Mouse (Mus musculus) megakaryocyte, adult 5-6 weeks (primary cell): Measurements from ENCODE around the gene Ppfia4. TPM values are rescaled to one million over a fixed set of nuclear protein-coding genes. Genes with fewer than 3 reads are reported as not detected.

Experiments used
- ATAC-seq: 2 replicates; pipeline ENCODE4 v1.8.0; 2016; ENCODE audit warnings: mild to moderate bottlenecking, inconsistent platforms; ENCODE audit not compliant: poor library complexity, severe bottlenecking
- total RNA-seq, 2 experiments: library from RNA; stranded (forward) in 1 of 2; stranded (reverse) in 1 of 2; fragments of 153-499, 151-499 nt in 1 of 2; fragments of 221-1000, 200-1000 nt in 1 of 2; gene quantifications; 2 replicates each; pipeline versions ENCODE4 v1.2.3 to v1.2.4; 2015 to 2017

Ppfia4 gene
- total RNA-seq, 2 experiments from 2014 or later = 50.5 to 55.6 TPM

DNA sequence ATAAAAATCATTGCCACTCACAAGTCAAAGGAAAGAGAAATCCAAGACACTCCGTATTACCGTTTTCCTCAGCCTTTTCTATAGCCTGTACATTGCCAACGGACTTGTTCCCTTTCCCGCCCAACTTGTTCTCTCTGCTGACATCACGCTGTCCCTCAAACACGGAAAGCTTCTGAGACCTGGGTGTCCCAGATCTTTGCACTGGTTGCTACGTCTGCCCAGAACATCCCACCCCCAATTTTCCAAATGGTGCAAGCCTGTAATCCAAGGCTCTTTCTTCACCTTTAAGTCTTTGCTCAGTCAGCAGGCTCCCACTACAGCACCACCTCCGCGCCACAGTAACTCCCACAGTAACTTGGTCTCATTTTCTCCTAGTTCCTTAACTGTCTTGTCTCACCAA is 27.8 kb downstream of the Ppfia4 start:
- no peak for ATAC-seq

DNA sequence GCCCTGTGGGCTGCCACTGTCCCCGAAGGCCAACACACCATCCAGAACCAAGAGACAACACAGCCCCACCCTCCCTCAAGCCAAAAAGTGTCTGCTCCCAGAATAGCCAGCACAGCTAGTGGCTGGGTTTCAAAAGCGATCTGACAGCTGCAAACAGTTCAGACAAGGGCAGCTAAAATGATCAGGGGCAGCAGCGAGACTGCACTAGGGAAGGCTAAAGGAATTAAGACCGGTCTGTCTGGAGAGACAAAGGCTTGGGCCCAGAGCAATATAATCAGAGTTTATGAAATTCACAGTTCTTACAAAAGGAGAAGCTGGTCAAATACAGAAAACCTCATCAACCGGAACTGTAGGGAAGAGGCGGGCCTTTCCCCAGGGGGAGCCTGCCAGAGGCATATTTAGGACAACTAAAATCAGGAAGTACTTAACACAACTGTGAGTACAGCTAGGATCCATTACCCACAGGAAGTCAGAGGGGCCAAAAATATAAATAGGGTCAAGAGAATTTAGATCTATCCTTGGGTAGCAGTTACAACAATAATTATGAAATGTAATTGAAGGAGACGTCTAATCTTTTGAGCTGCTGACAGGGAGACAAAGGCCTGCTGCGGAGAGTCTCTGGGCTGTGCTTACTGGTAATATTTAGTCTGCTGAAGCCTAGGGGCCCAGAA is 30.0 kb downstream of the Ppfia4 start:
- peak; percentile 82 for ATAC-seq

GRCm38 (mm10) chr1:134298636-134299411 is 33.9 kb downstream of the Ppfia4 start:
- ATAC-seq = peak; percentile 39

DNA sequence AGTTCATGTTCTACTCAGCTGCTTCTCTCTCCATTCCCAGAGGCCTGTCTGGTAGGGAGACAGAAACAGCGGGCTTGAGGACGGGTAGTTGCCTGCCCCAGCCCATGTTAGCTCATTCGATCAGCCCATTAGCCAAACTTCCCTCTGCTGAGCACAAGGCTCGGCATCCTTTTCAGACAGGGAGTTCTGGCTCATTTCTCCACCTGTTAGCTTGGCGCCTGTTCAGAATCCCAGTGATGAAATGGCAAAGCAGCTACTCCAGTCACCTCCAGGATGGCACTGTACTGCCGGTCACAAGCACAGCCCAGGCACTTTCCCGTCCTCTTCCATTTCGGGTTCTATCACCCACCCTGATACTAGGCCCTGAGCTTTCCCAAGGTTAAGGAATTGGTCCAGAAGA is 35.5 kb downstream of the Ppfia4 start:
- no peak for ATAC-seq

- no peak for ATAC-seq
Measured at GRCm38 (mm10) chr1:134293738-134294604, 38.8 kb downstream of the Ppfia4 start.

GRCm38 (mm10) chr1:134293276-134293675 is 39.5 kb downstream of the Ppfia4 start:
- ATAC-seq = no peak

- ATAC-seq = no peak
Measured at GRCm38 (mm10) chr1:134292601-134293000, 40.1 kb downstream of the Ppfia4 start.

DNA sequence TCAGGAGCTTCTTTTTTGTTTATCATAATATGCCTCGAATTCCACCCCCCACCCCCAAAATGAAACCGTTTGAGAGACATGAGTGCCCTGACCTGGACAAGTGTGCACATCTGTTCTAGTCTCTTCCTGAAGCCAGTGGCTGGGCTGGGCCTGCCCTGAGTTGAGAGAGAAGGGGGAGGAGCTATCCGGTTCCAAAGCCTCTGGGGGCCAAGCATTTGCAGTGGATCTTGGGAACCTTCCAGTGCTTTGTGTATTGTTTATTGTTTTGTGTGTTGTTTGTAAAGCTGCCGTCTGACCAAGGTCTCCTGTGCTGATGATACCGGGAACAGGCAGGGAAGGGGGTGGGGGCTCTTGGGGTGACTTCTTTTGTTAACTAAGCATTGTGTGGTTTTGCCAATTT is 40.7 kb downstream of the Ppfia4 start:
- no peak for ATAC-seq

- ATAC-seq = no peak
Measured at GRCm38 (mm10) chr1:134291555-134291954, 41.2 kb downstream of the Ppfia4 start.

GRCm38 (mm10) chr1:134290909-134291308 is 41.8 kb downstream of the Ppfia4 start:
- ATAC-seq = no peak

DNA sequence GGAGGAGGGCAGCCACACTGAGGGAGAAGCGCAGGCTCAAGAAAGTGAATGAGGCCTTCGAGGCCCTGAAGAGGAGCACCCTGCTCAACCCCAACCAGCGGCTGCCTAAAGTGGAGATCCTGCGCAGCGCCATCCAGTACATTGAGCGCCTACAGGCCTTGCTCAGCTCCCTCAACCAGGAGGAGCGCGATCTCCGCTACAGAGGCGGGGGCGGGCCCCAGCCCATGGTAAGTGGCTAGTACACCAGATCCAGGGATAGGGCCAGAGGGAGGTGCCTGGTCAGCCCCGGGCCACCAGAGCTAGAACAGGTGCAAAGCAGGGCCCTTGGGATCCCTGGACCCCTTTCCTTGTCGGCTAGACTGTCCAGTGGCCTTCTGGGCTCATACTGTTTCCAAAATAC is 42.4 kb downstream of the Ppfia4 start:
- no peak for ATAC-seq

DNA sequence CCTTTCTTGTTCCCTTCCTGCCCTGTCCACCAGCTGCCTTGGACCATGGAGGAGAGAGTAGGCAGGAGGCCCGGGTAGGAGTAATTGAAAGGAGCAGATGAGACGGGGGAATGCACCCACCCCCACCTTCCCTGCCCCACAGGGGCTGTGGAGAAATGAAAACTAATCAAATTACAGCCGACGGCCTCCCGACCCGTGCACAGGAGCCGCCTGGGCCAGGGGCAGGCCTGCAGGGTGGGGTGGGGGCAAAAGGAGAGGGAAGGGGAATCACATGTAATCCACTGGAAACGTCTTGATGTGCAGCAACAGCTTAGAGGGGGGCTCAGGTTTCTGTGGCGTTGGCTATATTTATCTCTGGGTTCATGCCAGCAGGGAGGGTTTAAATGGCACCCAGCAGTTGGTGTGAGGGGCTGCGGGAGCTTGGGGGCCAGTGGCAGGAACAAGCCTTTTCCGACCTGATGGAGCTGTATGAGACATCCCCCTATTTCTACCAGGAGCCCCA is 43.1 kb downstream of the Ppfia4 start, which contains the start of gene Myog:
Gene Myog (plus strand): TSS at position 392 of the 502 bp plus-strand sequence.
- no peak for ATAC-seq

DNA sequence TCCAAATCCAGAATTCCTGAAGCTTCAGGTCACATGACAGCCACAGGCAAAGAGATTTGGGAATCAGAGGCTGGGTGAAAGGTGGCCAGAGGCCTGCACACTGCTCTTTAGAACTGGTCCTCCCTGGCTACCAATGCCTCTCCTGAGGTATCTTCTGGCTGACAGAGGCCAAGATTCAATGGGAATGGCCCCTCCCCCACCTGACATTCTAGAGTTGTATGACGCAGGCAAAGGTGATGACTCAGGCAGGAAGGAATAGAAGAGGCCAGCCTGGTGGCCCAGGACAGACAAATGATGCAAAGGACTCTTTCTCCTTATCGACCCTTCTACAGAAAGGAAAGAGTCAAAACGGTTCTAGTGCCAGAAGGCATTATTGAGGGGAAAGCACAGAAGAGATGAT is 44.5 kb downstream of the Ppfia4 start:
- ATAC-seq = no peak

DNA sequence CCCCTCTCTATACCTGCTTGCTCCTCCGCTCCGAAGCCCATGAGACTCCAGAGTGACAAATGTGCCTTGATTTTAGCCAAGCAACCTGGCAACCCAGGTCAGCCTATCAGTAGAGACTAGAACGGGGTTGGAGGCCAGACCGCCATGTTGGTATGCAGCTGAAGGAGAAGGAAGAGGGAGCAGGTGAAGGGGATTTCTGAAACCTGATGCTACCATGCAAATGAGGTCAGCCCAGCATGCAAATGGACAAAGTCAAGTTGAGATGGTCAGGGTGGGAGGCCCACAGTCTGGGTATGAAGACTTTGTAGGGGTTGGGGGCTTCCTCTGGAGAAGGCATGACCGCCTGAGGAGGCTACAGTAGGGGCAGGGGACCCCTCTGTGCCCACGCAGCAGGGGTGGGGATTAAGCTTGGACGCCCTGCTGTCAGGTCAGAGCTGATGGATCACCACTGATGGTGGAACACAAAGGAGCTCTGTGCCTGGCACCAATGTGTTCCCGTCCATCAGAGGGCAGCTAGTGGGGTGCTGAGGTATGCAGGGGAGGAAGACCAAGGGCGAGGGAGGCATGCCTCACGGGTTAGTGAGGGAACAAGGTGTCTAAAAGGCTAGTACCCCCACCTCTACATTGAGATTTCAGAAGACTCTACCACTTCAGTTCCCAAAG is 47.1 kb downstream of the Ppfia4 start:
- no peak for ATAC-seq

GRCm38 (mm10) chr1:134283108-134283507 is 49.6 kb downstream of the Ppfia4 start:
- no peak for ATAC-seq

GRCm38 (mm10) chr1:134282342-134282741 is 50.4 kb downstream of the Ppfia4 start:
- ATAC-seq = no peak

- ATAC-seq = no peak
Measured at GRCm38 (mm10) chr1:134281563-134281962, 51.2 kb downstream of the Ppfia4 start.

DNA sequence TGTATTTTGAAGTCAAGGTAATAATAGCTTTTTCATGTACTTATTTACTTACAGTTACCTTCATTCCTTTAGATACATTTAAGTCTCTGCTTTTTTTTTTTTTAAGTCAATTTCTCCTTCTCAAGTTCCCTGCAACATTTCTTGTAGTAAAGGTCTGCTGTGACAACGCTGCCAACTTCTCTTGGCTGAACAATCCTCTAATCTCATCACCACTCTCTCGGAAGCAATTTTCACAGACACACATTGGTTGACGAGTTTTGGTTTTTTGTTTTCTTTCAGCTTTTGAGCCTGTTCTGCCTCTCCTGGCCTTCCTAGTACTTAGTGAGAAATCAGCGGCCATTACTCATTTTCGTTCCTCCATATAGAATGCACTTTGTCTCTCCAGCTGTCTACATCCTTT is 52.6 kb downstream of the Ppfia4 start:
- ATAC-seq = no peak

DNA sequence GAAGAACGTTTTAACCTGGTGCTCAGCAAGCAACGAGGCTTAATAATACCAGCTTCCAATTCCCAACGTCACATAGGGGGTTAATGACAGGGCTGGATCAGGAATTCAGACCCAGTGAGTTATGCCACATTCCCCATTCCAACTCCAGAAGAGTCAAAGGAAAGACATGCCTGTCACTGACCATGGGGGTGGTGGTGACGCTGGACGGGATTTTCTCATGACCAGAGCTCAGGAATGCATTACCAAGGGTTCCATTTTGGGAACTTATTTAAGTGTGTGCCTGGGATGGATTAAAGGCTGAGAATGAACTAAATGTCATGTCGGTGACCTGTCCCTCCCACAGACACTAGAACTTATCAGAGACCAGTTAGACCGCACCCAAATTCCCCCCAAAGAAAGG is 55.9 kb downstream of the Ppfia4 start:
- no peak for ATAC-seq

DNA sequence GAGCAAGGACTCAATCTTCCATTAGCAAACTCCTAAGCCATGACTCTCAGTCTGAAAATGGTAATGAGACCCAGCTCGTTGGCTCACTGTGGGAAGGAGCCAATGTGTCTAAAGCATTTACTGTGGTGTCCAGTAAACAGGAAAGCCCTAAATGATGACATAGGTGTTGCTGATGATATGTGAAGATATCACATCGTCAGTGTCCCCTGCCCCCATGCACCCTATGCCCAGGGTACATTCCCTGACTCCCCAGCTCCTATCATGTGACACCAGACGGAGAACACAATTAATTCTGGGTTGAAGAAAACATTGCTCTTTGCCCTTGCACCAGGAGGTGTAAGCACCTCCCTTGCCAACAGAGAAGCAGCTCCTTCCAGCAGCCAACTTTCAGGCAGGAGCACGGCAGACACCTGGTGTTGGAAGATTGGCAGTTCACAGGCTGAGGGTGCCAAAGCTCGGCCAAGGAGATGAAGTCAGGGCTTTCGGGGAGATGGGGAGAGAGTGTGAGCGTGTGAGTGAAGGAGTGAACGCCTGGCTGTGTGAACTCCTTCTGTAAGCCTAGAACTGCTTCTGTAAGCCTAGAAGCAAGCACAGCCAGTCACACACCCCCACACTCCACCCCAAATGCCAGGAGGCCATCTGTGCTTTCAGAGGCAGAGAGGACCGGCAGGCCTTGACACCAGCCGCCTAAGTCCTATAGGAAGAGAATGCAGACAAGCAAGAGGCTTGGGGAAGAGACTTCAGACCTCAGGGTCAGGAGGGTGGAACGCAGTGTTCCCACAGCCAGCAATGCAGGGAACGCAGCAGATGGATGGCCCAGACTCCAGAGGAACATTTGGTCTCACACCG is 56.9 kb downstream of the Ppfia4 start:
- ATAC-seq = no peak
